Mouse (Mus musculus) layer of hippocampus, adult 9-10 months (tissue): ENCODE results near the gene Rab36.
"Not testable (repeated sequence)": the region's sequence is repeated elsewhere in the genome, so short reads cannot be mapped to it uniquely, and the experiment has no call there.

Experiments
- DNase-seq: peaks from one replicate; pipeline ENCODE4 v3.0.0; 2022; ENCODE audit warnings: low spot score

Rab36 gene

DNA sequence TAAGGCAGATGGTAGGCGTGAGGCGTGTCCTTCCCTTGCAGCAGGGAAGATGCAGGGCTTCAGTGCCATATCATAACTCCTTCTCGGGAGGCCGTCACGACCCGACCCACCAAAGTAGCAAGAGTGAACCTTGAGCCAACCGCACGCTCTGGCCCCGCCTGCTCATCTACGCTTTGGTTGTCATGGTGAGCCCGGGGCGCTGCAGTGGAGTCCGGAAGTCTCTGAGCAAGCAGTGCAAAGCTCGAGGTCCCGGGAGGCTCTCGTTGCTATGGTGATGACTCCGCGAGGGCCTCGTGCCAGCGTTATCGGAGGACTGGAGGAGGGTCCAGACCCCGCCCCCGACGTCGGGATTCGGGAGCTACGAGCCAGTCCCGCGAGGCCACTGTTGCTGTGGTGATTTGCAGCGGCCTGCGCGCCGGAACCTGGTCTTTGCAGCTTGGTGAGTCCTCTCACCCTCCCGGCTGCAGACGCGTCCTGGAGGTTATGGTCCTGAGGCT lies at the start of gene Rab36:
Gene Rab36 (plus strand): TSS at position 176 of the 497 bp plus-strand sequence.
- peak; percentile 85 for DNase-seq

- no peak for DNase-seq
Observed at GRCm38 (mm10) chr10:74987698-74988470, 49.0 kb upstream of the Rab36 start.

DNA sequence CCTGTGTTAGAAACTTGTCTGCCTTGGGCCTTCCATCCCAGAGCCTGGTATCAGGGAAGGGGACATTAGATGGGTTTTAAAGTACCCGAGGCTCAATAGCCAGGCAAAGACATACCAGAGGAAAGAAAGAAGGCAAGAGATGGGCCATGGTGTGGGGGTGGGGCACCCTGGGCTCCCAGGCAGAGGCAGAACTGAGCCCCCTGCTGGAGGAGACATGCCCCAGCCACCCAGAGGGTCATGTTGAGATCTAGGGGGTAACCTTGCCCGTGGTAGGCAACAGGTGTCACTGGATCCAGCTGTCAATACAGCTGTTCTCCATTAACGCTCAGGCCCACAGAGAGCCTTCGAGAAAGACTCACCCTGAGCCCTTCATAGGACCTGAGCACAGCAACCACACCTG lies 47.0 kb upstream of the Rab36 start:
- DNase-seq = no peak

DNA sequence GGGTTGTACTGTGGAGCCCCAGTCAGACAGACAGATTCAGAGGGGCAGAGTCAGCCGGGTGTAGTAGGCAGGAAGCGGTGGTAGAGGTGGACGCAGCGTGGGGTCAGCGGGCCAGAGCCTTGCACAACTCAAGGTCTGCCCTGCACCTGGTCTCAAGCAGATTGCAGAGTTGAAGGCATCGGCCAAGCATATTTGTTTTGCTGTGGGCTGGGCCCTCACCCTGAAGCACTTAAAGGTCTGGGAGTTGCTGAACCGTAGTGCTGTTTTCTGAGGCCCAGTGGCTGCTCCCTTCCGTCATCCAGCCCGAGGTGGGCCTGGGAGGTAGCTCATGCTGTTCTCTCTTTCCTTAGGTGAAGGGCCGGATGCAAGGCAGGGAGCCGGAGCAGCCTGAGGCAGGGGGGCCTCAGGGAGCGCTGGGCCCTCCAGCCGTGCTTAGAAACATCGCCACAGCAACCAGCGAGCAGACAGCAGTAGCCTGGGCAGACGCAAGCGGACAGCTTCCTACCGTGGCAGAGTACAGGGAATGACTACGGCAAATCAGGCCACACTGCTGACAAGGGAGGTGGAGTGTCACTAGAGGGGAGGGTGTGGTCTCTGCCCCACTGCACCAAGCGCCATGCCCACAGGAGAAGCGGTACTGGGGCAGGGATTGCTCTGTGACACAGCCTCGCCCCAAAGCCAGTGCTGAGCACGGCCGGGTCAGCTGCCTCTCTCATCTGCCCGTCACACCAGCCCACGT lies 46.1 kb upstream of the Rab36 start:
- no peak for DNase-seq

DNA sequence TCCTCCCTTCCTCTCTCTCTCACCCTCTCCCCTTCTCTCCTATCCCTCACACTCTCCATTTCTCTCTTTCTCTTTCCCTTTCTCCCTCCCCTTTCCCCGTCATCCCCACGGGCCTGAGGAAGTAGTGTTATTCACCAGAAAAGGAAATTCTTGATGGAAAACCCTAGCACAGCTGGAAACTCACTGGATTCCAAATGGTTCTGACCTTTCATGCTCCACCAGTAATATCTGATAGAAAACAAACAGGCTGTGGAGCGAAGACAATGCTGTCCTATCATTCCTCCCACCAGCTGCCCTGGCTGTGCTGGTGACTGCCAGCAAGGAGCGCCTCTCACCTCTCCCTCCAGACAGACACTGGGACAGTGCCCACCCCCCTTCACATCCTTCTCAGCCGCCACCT lies 42.0 kb upstream of the Rab36 start:
- DNase-seq = no peak

GRCm38 (mm10) chr10:74995377-74995776 lies 41.5 kb upstream of the Rab36 start:
- no peak for DNase-seq

- DNase-seq = no peak
Observed at GRCm38 (mm10) chr10:75001391-75001790, 35.5 kb upstream of the Rab36 start.

DNA sequence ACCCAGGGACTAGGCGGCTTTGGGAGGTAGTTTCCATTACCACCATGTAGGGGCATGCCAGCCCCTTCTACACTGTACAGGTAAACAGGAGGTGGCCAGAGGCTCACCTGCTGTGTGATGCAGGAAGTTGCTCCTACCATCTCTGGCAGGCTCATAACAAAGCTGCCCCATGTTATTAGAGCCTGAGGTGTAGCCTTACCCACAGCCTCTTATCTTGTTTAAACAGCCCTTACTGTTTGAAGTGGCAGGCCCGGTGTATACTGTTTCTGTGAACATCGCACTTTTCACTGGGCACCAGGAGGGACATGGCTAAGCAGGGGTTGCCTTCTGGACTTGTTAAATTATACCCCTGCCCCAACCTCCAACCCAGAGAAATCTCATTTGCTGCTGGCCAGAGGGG lies 32.8 kb upstream of the Rab36 start:
- DNase-seq = no peak

DNA sequence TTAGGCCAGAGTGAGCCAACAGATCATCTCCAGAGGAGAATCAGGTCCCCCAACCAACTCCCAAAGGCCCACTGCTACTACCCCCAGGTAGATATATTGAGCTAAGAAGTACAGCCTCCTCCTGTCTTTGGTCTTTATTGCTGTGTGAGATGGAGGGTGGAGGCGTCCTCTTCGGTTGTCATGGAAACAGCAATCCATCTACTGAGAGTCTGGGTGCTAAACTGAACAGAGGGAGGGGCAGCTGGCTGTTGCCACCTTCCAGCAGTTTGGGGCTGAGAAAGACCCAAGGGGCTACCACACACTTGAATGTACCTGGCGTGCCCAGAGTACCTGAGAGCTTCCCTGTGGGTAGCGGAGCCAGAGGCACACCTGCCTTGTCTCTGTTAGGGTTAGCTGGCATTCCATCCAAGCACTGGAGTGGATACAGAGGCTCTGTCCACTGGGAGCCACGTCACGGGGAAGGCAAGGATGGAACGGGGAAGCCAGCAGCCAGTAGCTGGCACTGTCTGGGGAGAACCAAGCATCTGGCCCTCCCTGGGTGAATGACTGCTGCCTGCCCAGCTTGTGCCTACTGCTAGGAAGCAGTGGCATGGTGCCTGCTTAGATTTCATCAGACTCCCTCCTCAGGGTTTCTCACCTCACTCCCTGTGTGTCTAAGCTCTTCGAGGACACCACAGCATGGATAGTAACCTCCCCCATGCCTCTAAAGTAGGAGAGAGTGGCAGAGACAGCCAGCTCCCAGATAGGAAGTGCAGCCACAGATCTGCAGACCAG lies 29.8 kb upstream of the Rab36 start:
- DNase-seq = peak; percentile 24

DNA sequence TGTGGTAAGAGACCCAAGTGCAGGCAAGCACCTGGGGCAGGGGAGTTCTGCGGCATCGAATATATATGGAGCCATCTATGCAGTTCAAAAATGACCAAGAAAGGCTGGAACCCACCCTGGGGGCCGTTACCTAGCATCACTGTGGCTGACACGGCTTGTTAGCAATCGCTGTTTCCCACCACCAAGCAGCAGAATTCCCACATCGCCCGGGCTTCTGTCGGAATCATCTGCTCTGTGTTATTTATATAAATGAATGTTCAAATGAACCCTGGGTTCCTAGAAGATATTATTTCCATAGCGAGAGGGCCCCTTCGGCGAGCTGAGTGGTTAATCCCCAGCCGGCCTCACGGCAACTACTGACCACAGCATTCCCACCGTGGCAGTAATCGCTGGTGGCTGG lies 26.2 kb upstream of the Rab36 start:
- DNase-seq = peak; percentile 20

- DNase-seq = no peak
Observed at GRCm38 (mm10) chr10:75015465-75015864, 21.4 kb upstream of the Rab36 start.

- DNase-seq = no peak
Observed at GRCm38 (mm10) chr10:75016481-75016880, 20.4 kb upstream of the Rab36 start.

DNA sequence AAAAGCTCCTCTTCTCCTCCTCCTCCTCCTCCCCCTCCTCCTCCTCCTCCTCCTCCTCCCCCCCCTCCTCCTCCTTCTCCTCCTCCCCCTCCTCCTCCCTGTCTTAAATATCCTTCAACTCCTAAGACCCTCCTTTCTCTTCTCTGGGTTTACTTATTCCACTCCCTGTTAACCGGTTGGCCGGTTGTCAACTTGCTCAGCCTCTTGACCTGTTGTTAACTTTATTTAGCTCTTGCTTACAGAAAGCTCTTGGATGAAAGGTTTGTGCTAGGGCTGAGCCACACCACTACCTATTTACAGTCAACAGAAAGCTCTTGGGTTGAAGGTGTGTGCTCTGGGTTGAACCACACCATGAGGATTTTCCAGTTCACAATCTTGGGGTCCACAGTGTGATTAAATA lies 16.6 kb upstream of the Rab36 start:
- no peak for DNase-seq

DNA sequence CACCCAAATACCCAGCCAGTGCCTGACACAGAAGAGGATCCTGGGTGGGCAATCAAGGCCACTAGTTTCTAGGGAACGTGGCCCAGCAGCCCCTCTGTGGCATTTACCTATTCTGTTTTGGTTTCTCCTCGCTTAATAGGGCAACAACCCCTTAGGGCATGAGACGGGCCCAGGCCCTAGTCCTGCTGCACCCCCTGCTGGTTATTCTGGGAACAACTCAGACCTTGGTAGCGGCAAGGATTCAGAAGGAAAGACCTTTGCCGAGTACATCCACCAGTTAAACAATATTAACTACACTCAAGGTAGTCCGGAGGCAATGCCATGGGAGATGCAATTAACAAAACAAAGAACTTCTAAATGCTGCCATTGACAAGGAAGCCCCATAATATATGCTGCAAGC lies 15.7 kb upstream of the Rab36 start:
- peak; percentile 73 for DNase-seq

DNA sequence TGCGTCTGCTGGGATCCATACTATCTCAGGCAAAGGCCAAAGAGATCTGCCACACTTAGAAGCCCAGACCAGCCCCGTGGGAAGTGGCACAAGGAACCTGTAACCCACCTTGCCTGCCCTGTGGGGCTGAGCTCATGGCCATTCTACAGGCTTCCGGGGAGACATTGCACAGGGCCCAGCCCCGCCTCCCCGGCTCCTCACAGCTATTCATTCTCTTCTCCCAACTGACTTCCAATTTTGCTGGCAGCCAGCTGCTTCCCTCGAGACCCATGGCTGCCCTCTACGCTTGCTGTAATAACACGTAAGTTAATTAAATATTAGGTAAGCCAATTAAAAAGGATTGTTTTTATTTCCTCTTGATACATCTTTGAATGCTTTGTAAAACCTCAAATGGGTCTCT lies 10.4 kb upstream of the Rab36 start:
- no peak for DNase-seq

GRCm38 (mm10) chr10:75028743-75029142 lies 8.1 kb upstream of the Rab36 start:
- no peak for DNase-seq

DNA sequence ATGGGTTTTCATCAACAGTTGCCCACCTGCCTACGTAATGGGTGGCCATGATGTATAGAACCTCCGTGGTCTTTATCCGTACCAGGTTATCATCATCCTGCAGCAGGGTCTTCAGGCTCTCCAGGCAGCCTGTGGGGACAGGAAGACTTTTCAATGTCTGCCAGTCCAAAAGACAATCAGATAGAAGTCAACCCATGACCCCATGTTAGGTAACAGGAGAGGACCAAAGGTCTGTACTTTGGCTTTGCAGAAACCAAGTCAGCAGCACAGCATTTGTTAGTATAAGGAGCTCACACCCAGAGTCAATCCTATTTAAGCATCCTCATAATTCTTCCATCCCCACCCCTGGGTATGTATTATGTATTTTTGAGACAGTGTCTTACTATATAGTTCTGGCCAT lies 7.2 kb upstream of the Rab36 start:
- DNase-seq = no peak

DNA sequence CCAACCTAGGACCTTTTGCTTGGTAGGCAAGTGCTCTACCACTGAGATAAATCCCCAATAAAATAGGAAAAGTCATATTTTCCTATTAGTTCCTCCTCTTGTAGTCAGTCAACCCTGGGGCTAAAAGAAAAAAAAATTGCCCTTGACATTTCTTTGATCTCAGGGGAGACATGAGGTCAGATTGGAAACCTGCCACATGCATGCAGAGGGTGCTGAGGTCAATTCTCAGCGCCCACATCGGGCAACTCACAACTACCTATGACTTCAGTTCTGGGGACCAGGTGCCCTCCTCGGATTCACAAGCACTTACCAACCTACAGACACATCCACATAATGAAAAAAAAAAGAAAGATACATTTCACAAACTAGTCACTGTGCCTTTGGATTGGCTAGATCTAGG lies 6.6 kb upstream of the Rab36 start:
- no peak for DNase-seq

GRCm38 (mm10) chr10:75031345-75032114 lies 5.3 kb upstream of the Rab36 start:
- DNase-seq = no peak

- peak; percentile 52 for DNase-seq
Observed at GRCm38 (mm10) chr10:75032395-75032794, 4.5 kb upstream of the Rab36 start, which contains the start of gene Rsph14. Gene Rsph14, minus strand, starts transcription at chr10:75032586.

GRCm38 (mm10) chr10:75042060-75042459 lies 5.2 kb downstream of the Rab36 start:
- not testable (repeated sequence) for DNase-seq

- DNase-seq = no peak
Observed at GRCm38 (mm10) chr10:75044459-75044858, 7.6 kb downstream of the Rab36 start.
